Mouse (Mus musculus) layer of hippocampus, postnatal 36 days (tissue): Measurements from ENCODE around the gene Ppp2ca. TPM values are rescaled to one million over a fixed set of nuclear protein-coding genes. Genes with fewer than 3 reads are reported as not detected.
"Not testable (repeated sequence)": the region's sequence is repeated elsewhere in the genome, so short reads cannot be mapped to it uniquely, and the experiment has no call there.

Source experiments
- DNase-seq, 2 experiments: peaks; one replicate each; pipeline ENCODE4 v3.0.0; 2022
- microRNA-seq, 2 experiments: library from miRNA; unstranded; fragments of <30 nt; microRNA quantifications; one replicate each; pipeline ENCODE4 v1.2.0; 2021
- total RNA-seq, 2 experiments: library from RNA; stranded (reverse); gene quantifications; 2 replicates each; pipeline ENCODE4 v1.2.3; 2021

The Ppp2ca gene
- total RNA-seq, 2 experiments from 2014 or later = 112 to 117 TPM

- not testable (repeated sequence) for DNase-seq
Observed at GRCm38 (mm10) chr11:52145428-52145827, 46.9 kb downstream of the Ppp2ca start, which contains the start of gene Olfr1373. Olfr1373 (minus strand) TSS chr11:52145528.

GRCm38 (mm10) chr11:52163926-52164325 is 65.4 kb downstream of the Ppp2ca start:
- no peak for DNase-seq

- DNase-seq = no peak
Observed at GRCm38 (mm10) chr11:52167126-52167525, 68.6 kb downstream of the Ppp2ca start.

GRCm38 (mm10) chr11:52167901-52168302 is 69.4 kb downstream of the Ppp2ca start:
- not testable (repeated sequence) for DNase-seq

- no peak for DNase-seq
Observed at GRCm38 (mm10) chr11:52168461-52168860, 70.0 kb downstream of the Ppp2ca start.

Small RNAs within 50 kb of the gene (microRNA-seq; reads per million reads assigned to microRNA genes)
- gene Gm24157 (0 reads per million in 2 experiments), gene Mir3061 (9.9 to 26.0 reads per million in 2 experiments)

Other genes with a start within 250 kb of the Ppp2ca start
- gene Jade2, start 241.0 kb upstream of the Ppp2ca start, total RNA-seq = 10 to 100 TPM; 36.0 to 36.5 TPM
- 10 to 100 TPM; 32.7 to 33.4 TPM for gene Cdkn2aipnl, start 131.0 kb upstream of the Ppp2ca start, total RNA-seq
- gene Ube2b, start 97.9 kb upstream of the Ppp2ca start, total RNA-seq = 100 to 1,000 TPM; 205 to 208 TPM
- 10 to 100 TPM; 15.0 to 19.8 TPM for gene Cdkl3, start 94.5 kb upstream of the Ppp2ca start, total RNA-seq
- gene Olfr1373, start 46.8 kb downstream of the Ppp2ca start, total RNA-seq = not detected
- gene Olfr1371, start 115.3 kb downstream of the Ppp2ca start, total RNA-seq = not detected
- 100 to 1,000 TPM; 456 to 518 TPM for gene Skp1a, start 133.3 kb downstream of the Ppp2ca start, total RNA-seq
- gene Tcf7, start 184.3 kb downstream of the Ppp2ca start, total RNA-seq = 1 to 10 TPM; 2.6 to 2.9 TPM